Mouse (Mus musculus) layer of hippocampus, adult 9-11 months (tissue): ENCODE results near the gene Ppp2r5e.
"Not testable (repeated sequence)": the region's sequence is repeated elsewhere in the genome, so short reads cannot be mapped to it uniquely, and the experiment has no call there.

Experiments
- DNase-seq: peaks from one replicate; pipeline ENCODE4 v3.0.0; 2022

Gene Ppp2r5e

DNA sequence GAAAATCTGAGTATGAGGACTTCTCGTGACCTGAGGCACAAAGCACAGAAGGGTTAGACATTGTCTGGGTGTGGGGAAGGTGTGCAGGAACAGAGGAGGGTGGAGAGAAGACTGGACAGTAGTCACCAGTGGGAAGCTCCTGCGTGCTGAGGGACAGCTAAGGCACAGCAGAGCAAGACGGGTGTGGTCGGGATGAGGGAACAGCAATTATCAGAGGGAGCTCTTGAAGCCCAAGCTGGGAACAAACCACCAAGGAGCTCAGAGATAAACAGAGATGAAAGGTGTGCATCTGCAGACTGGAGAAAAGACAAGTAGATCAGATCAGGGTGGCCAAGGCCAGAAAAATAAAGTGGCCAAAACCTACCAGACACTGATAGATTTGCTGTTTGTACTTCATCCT is 114.0 kb downstream of the Ppp2r5e start:
- no peak for DNase-seq

DNA sequence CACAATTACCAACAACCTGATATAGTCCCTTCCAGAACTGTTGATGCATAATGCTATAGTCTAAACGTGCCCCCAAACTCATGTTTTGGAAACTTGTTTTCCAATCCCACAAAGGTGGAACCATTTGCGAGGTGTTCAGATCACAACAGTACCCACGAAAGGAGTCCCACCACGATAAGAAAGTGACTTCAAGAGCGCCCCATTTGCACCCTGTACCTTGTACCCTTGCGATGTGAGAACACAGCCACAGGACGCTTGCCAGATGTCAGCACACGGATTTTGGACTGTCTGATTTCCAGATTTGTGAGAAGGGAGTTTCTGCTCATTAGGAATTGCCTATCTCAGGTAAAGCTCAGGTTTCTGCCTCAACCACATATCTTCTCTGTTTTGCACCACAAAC is 116.0 kb downstream of the Ppp2r5e start:
- DNase-seq: no peak

DNA sequence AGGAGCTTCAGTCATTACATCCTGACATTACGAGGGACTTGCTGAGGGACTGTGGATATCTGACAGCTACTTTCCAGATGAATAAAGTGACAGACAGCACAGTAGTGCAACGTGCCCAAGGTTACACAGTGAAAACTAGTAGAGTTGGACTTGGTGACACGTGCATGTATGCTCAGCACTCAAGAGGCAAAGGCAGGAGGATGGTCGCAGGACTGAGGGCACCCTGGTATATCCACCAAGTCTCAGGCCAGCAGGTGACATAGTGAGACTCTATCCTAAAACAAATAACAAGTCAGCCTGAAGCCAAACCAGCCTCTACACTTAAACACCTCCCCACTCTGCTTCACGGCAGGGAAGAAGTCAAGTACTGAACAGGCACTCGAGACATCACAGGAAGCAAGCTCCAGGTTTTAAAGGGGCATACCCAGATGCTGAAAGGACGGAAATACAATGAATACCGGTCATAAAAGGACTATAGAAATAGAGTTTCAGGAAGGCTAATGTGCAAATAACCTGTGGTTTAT is 116.6 kb downstream of the Ppp2r5e start:
- DNase-seq: no peak

DNA sequence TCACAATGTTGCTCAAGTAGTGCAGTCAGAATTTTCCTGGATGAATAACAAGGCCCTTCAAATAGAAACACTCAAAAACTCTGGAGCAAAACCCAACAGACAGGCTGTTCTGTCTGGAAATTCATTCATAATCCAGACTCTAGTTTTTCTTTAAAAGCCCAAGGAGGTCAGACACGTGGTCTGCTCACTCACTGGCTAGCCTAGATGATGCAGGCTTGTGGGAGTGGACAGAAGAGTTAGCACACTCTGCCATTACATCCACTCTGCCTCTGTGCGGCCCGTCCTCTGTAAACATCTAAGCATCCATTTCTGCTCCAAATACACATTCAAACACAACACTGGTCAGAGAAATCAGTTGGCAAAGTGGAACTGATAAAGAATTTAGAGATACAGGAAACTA is 117.4 kb downstream of the Ppp2r5e start:
- no peak for DNase-seq

DNA sequence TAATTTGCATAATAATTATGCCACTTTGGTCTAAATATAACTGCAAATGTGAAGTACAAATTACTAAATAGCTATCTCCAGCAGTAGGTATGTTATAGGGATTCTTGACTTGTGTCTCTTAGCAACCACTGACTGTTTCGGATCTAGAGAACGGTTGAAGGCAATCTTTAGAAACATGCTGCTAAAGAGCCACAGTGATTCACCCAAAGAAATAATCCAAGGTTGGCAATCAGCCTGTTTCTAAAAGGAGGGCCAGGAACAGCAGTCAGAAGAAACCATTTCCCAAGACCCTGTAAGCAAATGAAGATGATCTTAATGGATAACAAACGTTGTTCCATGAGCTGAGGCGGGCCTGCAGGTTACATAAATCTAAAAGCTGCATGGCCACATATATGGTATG is 117.9 kb downstream of the Ppp2r5e start:
- no peak for DNase-seq

DNA sequence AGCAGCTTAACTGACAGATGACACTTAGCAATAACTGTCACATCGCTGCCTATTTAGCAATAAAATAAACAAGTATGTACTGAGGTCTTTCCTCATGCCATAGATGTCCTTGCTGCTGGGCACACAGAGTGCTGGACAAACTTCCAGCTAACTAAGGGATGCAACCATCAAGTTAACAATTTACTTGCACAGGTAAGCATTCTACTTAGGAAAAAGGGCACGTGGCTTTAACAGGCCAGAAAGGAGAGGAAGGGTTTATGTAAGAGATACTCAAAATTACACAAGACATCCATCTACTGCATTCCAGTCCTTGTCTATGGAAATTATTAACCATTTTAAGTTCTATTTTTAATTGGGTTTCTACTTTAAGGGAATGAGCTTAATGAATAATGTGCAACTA is 123.0 kb downstream of the Ppp2r5e start:
- DNase-seq: no peak

DNA sequence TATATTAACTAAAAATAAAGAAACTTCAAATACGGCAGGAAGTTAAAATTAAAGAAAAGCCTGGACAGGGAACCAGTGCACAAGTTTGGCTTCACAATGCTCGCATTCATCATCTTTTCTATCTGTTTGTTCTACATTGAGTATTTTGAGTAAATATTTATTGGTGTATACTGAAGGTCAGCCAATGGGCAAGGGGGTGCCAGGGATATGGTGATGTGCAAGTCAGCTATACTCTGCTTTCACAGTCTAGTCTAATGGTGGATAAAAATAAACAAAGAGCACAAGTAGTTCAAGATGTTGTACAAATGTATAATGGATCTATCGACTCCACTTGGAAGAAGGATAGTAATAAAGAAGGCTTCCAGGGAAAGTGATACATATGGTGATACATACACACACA is 123.9 kb downstream of the Ppp2r5e start:
- no peak for DNase-seq

DNA sequence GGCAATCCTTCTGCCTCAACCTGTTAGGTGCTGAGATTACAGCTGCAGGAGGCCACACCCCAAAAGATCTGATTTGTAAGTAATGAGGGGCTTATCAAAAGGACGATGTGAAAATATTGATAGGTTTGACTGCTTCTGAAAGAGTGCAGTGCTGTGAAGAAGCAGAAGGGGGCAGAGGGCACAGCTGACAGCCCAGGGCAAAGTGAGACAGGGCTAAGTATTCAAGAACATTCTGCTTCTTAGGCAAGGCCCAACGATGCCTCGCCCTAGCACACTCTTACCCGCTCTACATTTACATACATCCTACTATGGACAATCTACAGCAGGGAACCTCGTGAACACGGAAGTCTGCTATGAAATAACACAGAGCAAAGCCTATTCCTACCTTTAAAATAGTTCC is 128.2 kb downstream of the Ppp2r5e start:
- DNase-seq: no peak

DNA sequence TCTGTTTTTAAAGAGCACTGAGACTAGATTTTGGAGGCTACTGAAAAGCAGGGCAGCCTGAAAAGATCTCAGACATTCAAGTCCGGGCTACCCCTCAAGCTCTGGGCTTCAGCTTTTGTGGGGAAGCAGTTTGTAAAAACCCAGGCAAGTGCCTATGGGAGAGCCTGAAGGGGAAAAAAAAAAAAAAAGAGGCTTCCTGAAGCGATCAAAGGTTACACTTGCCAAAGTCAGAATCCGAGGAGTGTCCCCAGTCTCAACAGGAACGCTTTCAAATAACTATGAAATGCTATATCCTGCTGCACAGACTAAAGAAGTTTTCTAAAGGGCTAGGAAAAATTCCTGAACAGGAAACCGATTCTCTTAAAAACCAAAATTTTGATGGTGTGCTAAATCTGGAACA is 128.9 kb downstream of the Ppp2r5e start:
- DNase-seq: no peak

DNA sequence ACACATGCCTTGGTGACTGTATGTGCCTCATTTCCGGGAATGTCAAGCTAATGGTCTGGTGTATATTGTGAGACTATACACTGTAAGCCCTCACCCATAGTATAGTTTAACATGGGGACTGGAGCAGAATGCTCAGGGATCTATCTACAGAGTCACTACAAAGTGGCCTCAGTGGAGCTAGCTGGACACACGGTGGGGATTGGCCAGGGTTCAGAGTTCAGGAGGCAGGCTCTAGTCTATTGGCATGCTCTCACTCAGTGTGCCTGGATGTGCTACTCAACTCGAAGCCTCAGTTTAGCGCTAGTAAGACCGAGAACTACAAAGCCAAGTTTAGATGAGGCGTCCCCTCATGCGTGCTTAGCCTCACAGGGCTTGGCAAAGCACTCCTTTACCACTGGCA is 129.8 kb downstream of the Ppp2r5e start:
- DNase-seq: no peak

DNA sequence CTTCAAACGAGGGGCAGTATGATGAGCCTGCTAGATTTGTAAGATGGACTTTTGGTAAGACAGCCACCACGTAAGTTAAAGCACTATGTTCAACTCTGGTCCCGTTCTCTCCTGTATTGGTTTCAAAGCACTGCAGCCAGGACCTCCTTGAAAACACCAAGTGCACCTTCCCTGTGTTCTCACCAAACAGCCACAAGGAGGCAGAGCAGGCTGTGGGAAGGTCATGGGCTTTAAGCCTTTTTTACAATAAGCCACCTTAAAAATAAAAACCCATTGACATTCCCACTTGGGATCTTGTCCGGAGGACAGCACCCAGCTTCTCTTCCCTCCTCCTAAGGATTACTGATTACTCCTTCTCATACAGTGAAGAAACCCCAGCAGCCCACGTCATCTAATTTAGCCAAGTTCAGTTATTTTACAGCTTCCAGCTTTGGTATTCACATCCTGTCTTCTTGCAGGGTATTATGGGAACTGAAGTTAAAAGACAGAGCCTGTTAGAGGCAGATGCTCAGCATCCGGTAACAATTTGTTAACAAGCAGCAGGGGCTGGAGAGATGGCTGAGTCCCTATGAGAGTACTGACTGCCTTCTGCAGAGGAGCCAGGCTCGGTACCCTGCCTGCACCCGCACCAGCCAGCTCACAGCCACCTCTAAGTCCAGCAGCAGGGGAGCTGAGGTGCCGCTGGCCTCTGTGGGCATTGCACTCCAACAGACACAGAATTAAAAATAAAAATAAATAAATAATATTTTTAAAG is 131.9 kb downstream of the Ppp2r5e start:
- peak; percentile 38 for DNase-seq

DNA sequence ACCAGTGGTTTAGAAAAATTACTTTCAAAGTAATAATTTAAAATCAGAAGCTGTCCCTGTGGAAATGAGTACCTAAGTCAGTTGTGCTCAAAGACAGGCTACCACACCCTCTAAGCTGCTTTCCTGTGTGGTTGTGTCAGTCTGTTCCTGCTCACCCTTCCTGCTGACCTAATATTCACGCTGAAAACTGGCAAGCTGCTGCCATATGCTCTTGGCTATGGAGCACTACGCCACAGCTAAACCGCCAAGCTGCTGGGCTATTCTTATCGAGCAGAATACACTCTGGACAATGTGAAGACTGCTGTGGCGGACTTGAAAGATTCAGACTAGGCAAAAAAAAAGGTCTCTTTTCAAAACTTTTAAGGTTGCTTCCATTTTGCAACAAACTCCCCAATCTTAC is 135.5 kb downstream of the Ppp2r5e start:
- DNase-seq: no peak

DNA sequence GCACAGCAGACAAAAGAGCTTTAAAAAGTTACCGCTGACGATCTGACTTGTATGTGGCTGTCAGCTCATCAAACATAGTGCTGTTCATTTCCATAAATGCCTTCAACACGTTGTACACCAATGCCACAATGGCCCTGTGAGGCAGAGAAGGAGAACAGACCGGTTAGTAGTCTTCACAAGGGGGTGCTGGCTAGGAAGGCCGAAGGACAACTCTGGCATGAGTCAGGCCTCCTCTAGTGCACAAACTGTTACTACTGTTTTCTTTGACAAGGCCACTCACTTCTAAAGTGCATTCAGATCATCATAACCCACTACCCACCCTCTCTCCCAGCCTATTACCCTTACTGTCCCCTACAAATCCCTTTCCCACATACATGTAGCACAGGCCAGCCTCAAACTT is 136.4 kb downstream of the Ppp2r5e start:
- no peak for DNase-seq

DNA sequence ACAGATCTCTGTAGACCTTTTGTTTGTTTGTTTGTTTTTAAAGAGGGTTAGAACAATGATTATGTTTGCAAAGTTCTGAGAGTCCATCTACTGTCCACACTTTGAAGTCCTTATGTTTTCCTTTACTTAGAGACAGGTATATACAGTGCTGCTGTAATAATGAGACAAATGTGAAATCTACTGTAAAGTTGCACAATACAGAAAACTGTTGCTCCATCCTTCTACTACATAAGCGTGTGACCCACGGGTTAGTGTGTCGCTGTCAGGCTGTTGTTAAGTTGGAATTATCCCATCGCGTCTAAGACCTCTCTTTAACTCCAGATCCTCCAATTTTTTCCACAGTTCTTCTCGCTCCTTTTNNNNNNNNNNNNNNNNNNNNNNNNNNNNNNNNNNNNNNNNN is 142.6 kb downstream of the Ppp2r5e start:
- DNase-seq: no peak

DNA sequence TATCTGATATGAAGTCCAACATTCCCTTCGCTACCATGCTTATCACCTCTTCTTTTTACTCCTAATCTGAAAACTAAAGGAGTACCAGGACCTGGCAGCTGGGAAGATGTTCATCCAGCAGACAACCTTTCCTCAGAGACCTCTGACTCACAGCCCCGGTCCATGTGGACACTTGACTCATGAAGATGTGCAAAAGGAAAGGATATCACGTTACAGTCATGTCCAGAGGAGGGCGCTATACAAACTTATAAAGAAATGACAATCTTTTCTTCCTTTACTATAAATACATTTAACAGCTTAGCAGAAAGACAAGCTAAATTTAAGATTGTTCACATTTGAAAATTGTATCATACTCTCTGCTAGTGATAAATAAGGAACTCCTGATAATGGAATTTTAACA is 143.0 kb downstream of the Ppp2r5e start:
- no peak for DNase-seq

DNA sequence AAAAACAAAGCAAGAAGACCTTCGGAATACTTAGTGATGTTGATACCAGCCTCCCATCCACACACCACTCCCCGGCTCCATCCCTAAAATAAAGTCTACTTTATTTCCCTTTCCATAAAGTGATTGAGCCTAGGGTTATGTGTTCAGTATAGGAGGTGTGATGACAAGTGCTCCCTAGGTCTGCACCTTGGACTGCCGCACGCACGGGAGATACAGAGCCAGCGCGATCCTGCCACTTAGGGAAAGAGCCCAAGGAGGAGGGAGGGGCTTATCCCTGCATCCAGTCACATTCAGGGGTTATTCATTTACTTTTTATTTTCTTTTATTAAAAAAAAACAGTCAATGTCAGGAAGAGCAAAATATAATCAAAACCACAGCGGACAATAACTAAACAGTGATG is 145.5 kb downstream of the Ppp2r5e start:
- DNase-seq: no peak

DNA sequence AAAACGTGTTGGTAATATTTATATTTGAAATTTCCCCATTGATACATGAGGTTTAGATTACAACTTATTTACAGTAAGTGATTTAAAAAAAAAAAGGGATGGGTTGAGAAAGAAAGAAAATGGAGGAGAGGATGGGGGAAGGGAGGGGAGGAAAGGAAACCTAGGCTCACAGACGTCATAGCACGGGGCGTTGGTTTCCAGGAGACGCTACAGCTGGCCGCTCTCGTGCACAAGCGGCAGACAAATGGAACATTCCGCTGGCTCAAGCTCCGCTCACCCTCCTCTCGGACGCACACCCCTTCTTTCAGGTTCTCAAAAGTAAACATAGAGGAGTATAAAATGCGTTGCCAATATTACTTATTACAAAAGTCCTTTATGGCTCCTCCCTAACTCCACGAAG is 146.0 kb downstream of the Ppp2r5e start:
- no peak for DNase-seq

DNA sequence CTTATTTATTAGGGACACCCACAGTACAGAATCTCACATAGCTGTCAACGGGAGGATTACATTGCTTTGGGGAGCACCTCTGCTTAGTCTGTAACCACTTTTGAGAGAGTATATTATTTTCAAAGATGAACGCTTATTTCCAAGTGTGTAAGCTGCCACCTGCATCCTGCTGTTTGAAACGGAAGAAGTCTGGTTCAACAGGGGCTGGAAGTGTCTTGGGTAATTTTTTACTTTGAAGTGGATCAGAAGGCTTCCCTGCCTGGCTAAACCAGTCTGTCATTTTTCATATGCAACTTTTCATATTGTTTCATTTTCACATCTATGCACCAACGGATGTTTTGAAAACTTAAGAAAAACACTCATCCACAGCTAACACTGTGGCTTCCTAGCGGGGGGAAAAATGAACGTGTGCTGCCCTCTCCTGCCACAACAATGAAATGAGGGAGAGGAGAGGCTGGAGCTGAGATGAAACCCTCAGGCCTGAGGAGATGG is 146.5 kb downstream of the Ppp2r5e start:
- DNase-seq: no peak

DNA sequence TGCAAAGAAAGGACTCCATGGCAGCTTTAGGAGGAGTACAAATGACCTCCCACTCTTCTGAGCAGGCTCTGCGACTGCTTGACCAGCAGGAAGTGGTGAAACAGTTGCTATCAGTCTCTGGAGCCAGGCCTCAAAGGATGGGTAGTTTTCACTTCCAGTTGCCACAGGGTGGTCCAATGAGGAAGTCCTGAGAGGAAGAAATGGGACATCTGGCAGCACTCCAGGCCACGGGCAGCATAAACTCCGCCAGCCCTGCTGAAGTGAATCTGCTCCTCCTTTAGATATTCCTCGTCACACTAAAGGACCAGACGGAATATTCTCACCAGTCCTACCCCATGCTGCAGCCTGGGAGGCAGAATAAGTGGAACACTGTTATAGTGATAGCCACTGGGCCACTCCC is 147.1 kb downstream of the Ppp2r5e start:
- DNase-seq: peak; percentile 70

DNA sequence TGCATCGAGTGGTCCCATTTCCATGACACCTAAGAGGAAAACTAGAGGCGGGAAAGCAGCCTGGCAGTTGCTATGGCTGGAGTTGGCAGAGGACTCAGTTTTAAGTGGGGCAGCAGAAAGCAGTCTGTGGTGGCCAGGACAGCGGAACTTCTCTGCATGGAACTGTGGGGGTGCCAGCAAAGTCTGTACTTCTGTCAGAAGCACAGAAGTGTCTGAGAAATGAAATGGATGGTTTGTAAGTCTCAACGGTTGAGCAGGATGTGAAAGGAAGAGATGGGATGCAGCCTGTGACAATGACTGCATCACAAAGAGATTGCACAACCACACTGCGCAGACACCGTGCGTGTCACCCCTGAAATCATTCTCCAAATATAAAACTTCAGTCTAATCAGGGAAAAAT is 149.8 kb downstream of the Ppp2r5e start:
- no peak for DNase-seq

DNA sequence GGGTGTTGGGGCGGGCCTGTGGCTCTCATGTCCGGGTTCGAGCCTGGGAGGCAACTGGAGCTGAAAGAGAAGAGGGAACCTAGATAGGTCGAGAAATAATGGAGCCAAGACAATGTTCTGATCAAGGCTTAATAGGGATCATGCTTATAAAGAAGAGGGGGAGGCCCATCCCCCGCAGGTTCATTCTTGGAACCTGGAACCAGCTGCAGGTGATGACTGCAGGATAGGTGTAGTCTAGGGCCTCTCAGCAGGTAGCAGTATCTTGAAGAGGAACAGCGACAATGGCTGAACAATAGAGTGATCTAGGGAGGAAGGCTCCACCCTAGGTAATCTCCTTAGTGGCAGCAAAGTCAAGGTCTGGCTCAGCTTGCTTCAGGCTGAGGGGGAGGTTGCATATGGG is 163.6 kb downstream of the Ppp2r5e start:
- not testable (repeated sequence) for DNase-seq

DNA sequence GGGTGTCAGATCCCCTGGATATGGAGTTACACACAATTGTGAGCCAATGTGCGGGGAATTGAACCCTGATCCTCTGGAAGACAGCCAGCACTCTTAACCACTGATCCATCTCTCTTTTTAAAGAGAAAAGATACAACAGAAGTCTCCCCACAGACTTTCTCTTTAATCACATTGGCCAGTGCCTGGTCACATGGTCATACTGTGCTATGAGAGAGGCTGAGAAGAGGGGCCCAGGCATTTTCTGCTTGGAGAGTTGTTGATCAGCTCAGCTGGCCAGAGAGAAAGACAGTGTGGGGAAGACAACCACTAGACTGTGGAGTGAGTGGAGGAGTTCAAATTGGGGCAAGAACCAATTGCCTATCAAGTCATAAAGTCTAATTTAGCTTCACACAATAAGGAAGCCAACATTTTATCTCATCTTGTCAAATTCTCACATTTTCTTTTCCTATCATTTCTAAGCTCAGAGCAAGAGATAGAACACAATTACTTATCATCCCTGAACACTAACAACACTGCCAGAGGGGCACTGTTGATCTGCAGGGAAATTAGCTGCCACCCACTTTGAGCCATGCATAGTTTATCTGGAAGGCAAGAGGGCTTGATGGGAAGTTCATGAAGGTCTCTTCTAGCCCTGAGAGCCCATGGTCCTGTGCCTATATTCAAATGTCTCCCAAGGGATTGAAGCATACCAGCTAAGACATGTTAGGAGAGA is 166.2 kb downstream of the Ppp2r5e start:
- DNase-seq: no peak

DNA sequence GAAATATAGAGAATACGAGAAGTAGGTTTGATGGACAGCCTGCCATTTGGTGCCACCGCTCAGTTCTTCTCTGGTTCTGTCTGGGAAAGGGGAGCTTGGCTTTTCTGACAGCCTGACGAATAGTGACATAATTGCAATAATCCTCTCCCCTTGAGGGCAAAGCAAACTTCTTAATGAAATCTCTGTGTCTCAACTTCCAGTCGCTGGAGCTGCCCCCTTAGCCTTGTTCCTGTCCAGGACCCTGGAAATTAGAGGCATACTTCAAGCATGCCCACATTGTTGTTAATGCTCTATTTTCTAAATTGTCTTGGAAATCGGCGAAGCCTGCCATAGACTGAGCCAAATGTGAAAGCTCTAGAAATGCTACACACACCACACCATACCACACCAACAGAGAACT is 167.3 kb downstream of the Ppp2r5e start:
- no peak for DNase-seq

DNA sequence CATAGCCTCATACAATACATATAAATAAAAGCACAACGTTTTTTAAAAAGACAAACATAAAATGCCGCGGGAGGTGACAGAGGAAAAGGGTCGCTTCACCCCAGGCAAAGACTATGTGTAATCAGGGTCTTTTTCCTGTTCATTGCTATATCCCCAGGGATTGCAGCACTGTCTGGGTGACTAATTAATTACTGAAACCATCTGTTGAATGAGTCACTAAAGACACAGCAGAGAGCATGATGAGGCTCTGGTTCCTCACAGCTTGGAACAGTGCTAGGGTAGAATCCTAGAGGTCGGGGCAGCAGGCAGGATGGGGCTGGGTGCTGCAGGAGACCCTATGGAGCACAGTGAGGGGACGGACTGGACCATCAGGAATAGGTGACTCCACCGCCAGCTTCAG is 170.2 kb downstream of the Ppp2r5e start:
- DNase-seq: no peak
